Mouse (Mus musculus) kidney, postnatal 0 days (tissue): ENCODE measurements around the gene Clip2. TPM values are rescaled to one million over a fixed set of nuclear protein-coding genes. Genes with fewer than 3 reads are reported as not detected.

Experiments
- ATAC-seq: fragments of 200-750 bp; cut with Nextera tagmentation; replicated peaks from 2 replicates; pipeline ENCODE4 v1.8.0; 2017; ENCODE audit warnings: low read depth, moderate number of reproducible peaks, moderate TSS enrichment, moderate library complexity; ENCODE audit not compliant: low FRiP score
- DNase-seq: peaks from one replicate; pipeline ENCODE4 v3.0.0-alpha.2; 2016; ENCODE audit warnings: low spot score
- H3K27ac ChIP-seq: fragments of 300-500 bp; sonication (generic); 2 replicates; pipeline ENCODE4 v1.5.1; 2014; ENCODE audit warnings: mild to moderate bottlenecking
- H3K27me3 ChIP-seq: fragments of 300-500 bp; sonication (generic); 2 replicates; pipeline ENCODE4 v1.6.1; 2014; ENCODE audit warnings: low read length, mixed read lengths; ENCODE audit not compliant: insufficient read depth
- H3K36me3 ChIP-seq: fragments of 300-500 bp; sonication (generic); 2 replicates; pipeline ENCODE4 v1.6.1; 2014; ENCODE audit warnings: low read length, mixed read lengths; ENCODE audit not compliant: insufficient read depth
- H3K4me1 ChIP-seq: fragments of 300-500 bp; sonication (generic); replicated peaks from 2 replicates; pipeline ENCODE4 v1.6.1; 2014; ENCODE audit warnings: antibody characterized with exemption, low read length, mixed read lengths; ENCODE audit not compliant: insufficient read depth
- H3K4me2 ChIP-seq: fragments of 300-500 bp; sonication (generic); 2 replicates; pipeline ENCODE4 v1.6.1; 2014; ENCODE audit warnings: mild to moderate bottlenecking, low read length, moderate library complexity, mixed read lengths
- H3K4me3 ChIP-seq: fragments of 300-500 bp; sonication (generic); replicated peaks from 2 replicates; pipeline ENCODE4 v1.5.1; 2014; ENCODE audit warnings: low read depth, low read length
- H3K9ac ChIP-seq: fragments of 300-500 bp; sonication (generic); 2 replicates; pipeline ENCODE4 v1.6.1; 2014; ENCODE audit warnings: low read depth, low read length
- H3K9me3 ChIP-seq: fragments of 300-500 bp; sonication (generic); replicated peaks from 2 replicates; pipeline ENCODE4 v1.6.1; 2016; ENCODE audit warnings: low read length, inconsistent platforms, mixed read lengths
- CTCF ChIP-seq: IDR thresholded peaks from 2 replicates; pipeline ENCODE4 v1.5.1; 2016; ENCODE audit warnings: antibody characterized with exemption, low read depth, mild to moderate bottlenecking, moderate library complexity
- WGBS: fragments of 180-500 bp; shearing (Covaris S2); extraction: QIAGEN DNeasy Blood & Tissue Kit; methylation state at CpG from one replicate; pipeline ENCODE4 v1.1.7; 2014; 5-methylcytosine and 5-hydroxymethylcytosine counted together
- microRNA-seq: library from miRNA; unstranded; fragments of <30 nt; microRNA quantifications from one replicate; pipeline ENCODE4, GENCODE M21; 2016
- polyA plus RNA-seq: library from polyadenylated mRNA; unstranded; fragments of >200 nt; fragmentation: Nextera tagmentation; extraction: Ambion mirVana; gene quantifications from 2 replicates; pipeline ENCODE4 v1.2.1, GENCODE M21; 2015

Gene Clip2
- polyA plus RNA-seq, 1 experiment from 2014 or later, result 3.3 TPM

- no peaks in the 10 kb centered on the region for H3K9me3 ChIP-seq
- H3K4me2 ChIP-seq, result no peak overlapping the region
- no peak for DNase-seq
- H3K9ac ChIP-seq, result no peak overlapping the region
- H3K4me3 ChIP-seq, result no peak overlapping the region
- no peak overlapping the region for H3K27ac ChIP-seq
- no peaks in the 10 kb centered on the region for H3K27me3 ChIP-seq
- no peak for ATAC-seq
- no peak for TF ChIP-seq CTCF
- H3K4me1 ChIP-seq, result peaks cover 5% of the 10 kb centered on the region
- WGBS, result 95% methylated on average over 7 of the region's 7 CpGs
- no peaks in the 10 kb centered on the region for H3K36me3 ChIP-seq
Observed at GRCm38 (mm10) chr5:134439481-134439880, 112.8 kb downstream of the Clip2 start.

Small RNA genes within 50 kb of the gene (microRNA-seq; reads per million reads assigned to microRNA genes)
- gene Gm26340, result not detected
- not detected for gene Mir7228

Other genes with a start within 250 kb of the Clip2 start
- 145 and 157 TPM in 2 replicates for gene Gtf2i, start 237.7 kb downstream of the Clip2 start, polyA plus RNA-seq
- gene Gtf2ird1, start 95.7 kb downstream of the Clip2 start, polyA plus RNA-seq, result 46.7 and 49.8 TPM in 2 replicates
- 0.23 and 0.32 TPM in 2 replicates for gene Syna, start 7.7 kb upstream of the Clip2 start, polyA plus RNA-seq
- 155 and 188 TPM in 2 replicates for gene Rfc2, start 28.9 kb upstream of the Clip2 start, polyA plus RNA-seq
- gene Lat2, start 62.6 kb upstream of the Clip2 start, polyA plus RNA-seq, result 0.45 and 0.93 TPM in 2 replicates
- 327 and 365 TPM in 2 replicates for gene Eif4h, start 87.1 kb upstream of the Clip2 start, polyA plus RNA-seq
- gene Limk1, start 136.2 kb upstream of the Clip2 start, polyA plus RNA-seq, result 3.4 and 3.6 TPM in 2 replicates
- gene Eln, start 194.9 kb upstream of the Clip2 start, polyA plus RNA-seq, result 77.7 and 78.9 TPM in 2 replicates